Mouse (Mus musculus): ENCODE measurements around the gene Tigar. TPM values are rescaled to one million over a fixed set of nuclear protein-coding genes. Genes with fewer than 3 reads are reported as not detected.

The Tigar gene
- total RNA-seq, 2 experiments from 2014 or later = 26.3 to 27.9 TPM

- DNase-seq (ENCODE audit: extremely low spot score in 1 of 2, low spot score in 1 of 2) = no peak
These were observed 33.8 kb upstream of the Tigar start for GRCm38 (mm10) chr6:127143124-127143520.

DNA sequence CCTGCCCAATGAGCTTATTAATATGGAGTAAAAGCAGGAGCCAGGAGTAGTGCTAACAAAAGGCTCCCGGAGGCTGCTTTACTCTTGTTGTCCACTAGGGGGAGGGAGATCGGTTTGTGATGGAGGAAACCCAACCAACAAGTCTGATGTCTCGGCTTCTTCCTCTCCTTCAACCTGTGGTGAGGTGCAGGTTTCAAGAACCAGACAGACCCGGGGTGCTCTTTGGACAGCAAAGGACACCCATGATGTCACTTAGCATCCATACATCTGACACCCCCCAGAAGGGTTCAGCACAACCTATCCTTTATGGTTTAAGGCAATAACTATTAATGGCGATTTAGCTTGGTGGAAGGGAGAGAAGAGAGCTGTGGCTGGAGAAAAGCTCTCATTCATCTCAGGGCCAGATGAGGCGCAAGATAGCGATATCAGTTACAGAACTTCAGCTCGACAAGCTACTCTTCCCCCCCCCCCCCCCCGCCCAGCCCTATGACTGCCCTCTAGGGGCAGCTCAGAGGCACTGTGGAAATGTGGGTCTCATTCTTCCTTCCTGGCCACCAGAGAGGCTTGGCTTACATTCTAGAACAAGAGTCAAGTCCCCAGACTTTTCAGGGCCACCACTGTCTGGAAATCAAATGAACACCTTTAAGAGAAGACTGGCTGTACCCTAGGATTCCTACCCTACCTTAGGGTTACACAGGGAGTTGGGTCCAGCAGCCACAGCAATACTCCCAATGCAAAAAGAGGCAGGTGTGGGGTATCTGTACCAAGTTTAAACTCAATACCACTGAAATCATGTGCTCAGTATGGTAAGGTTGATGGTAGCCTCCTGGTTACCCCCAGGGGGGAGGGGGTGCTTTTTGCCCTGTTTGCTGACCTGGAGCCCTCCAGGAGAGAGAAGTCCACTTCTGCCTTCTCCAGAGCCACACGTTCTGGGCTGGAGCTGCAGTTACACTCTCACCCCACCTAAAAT lies 33.1 kb upstream of the Tigar start:
- no peak for DNase-seq (ENCODE audit: extremely low spot score in 1 of 2, low spot score in 1 of 2)

DNA sequence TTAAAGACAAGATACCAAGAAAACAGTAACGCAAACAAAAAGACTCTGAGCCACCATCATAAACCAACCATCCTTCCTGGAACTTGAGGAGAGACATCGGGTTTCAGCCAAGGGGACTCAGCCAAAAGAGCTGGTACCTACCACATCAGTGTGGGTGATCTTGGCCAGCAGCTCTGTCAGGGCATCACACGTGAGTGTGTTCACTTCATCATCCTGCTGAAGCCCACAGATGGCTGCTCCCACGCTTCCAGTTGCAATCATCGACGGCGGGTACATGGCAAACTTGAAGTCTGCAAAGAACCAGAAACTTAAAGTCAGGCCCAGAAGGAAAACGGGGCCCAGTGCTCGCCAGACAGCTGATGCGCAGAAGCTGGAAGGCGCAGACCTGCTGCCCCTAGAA lies 29.6 kb upstream of the Tigar start:
- no peak for DNase-seq (ENCODE audit: extremely low spot score in 1 of 2, low spot score in 1 of 2)

- DNase-seq (ENCODE audit: extremely low spot score in 1 of 2, low spot score in 1 of 2) = no peak
These were observed 24.3 kb upstream of the Tigar start for GRCm38 (mm10) chr6:127133433-127134245.

GRCm38 (mm10) chr6:127132719-127133118 lies 23.4 kb upstream of the Tigar start:
- no peak for DNase-seq (ENCODE audit: extremely low spot score in 1 of 2, low spot score in 1 of 2)

GRCm38 (mm10) chr6:127131946-127132345 lies 22.6 kb upstream of the Tigar start:
- no peak for DNase-seq (ENCODE audit: extremely low spot score in 1 of 2, low spot score in 1 of 2)

GRCm38 (mm10) chr6:127130377-127130776 lies 21.0 kb upstream of the Tigar start:
- no peak for DNase-seq (ENCODE audit: extremely low spot score in 1 of 2, low spot score in 1 of 2)

- no peak for DNase-seq (ENCODE audit: extremely low spot score in 1 of 2, low spot score in 1 of 2)
These were observed 20.3 kb upstream of the Tigar start for GRCm38 (mm10) chr6:127129659-127130058.

- DNase-seq (ENCODE audit: extremely low spot score in 1 of 2, low spot score in 1 of 2) = no peak
These were observed 14.1 kb upstream of the Tigar start for GRCm38 (mm10) chr6:127123506-127123905.

DNA sequence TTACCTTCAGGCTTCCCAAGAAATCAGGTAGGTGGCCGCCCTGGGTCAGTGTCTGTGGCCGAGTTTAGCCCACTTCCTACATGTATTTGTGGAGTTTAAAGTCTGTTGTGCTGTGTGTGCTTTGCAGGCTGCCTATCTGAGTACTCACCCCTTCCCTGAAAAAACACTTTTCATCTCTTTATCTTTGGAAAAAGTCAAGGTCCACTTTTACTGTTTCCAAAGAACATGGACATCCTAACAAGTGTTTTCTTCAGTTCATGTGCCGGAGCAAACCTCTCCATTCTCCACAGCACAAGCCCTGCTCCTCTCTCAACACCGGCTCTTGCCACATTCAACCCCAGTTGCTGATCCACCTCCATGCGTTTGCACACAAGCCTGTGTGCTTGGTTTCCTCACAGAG lies 13.6 kb upstream of the Tigar start:
- no peak for DNase-seq (ENCODE audit: extremely low spot score in 1 of 2, low spot score in 1 of 2)

DNA sequence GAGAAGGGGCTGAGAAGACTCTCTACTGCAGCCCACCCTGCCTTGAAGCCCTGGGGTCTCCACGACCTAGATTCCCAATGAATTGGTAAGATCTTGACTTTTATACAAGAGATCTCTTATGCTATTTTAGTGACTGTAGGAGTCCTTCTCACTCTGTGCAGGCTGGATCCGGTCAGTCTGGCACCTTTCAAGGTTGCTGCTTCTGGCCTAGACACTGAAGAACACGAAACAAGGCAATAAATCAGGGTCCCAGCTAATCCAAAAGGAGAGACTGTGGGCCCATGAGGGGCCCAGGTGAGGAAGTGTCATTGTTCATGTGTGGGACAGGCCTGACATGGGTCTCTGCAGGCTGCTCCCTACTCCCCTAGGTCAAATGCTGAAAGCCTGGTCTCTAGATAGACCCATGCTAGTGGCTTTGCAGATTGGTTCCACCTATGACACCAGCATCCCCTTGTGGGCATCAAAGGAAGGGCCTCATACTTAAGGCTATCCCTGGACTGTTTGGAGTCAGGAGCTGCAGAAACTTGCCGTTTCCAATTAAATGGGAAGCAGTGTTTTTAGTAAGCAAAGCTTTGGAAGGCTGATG lies 13.0 kb upstream of the Tigar start:
- DNase-seq (ENCODE audit: extremely low spot score in 1 of 2, low spot score in 1 of 2) = no peak

- no peak for DNase-seq (ENCODE audit: extremely low spot score in 1 of 2, low spot score in 1 of 2)
These were observed 5.5 kb upstream of the Tigar start for GRCm38 (mm10) chr6:127114753-127115456.

DNA sequence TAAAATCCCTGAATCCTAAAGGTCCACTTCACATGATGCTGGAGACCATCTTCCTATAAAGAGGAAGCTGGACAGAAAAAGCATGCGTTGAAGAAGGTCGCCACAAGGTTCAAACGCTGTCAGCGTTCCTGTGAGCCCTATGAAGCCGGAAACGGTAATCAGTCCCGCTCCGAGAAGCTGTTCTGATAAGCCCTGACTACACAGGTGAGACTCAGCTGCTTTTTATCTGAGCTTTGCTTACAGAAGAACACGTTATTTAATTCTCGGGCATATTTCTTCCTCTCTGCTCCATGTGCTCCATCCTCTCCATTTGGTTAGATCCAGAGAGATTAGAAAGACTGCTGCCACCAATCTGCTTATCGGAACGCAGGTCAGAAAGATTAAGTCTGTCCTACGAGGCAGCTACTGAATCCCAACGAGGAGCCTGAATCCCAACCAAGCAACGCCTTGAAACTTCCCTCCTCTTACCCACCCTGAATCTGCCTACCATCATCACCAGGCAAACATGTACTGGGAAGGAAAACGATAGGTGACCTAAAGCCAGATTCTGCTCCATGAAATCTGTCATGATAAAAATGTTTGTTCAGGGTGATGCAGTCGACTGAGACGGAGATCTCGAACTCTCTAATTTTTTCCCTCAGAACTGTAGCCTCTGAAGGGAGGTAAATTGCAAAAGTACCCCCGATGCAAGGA lies 843 bp downstream of the Tigar start:
- DNase-seq (ENCODE audit: extremely low spot score in 1 of 2, low spot score in 1 of 2) = no peak

GRCm38 (mm10) chr6:127107413-127107812 lies 1.9 kb downstream of the Tigar start:
- no peak for DNase-seq (ENCODE audit: extremely low spot score in 1 of 2, low spot score in 1 of 2)

- no peak for DNase-seq (ENCODE audit: extremely low spot score in 1 of 2, low spot score in 1 of 2)
These were observed 2.6 kb downstream of the Tigar start for GRCm38 (mm10) chr6:127106726-127107125.

DNA sequence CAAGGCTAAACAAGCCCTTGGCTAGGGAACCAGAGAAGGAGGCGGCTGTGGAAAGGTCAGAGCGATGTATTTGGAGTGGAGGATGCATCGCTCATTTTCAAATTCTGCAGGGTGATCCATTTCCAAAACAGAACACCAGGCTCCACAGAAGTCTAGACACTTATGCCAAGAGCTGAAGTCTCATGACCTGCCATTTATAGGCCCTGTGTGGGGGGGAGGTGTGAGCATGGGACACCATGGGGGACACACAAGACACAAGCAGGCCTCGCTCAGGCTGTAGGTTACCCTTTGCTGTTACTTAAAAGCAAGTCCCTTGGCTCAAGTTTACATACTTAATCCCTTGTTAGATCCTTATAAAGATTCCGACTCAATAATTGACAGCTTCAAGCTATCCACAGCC lies 3.2 kb downstream of the Tigar start:
- DNase-seq (ENCODE audit: extremely low spot score in 1 of 2, low spot score in 1 of 2) = no peak

- peak in 1 of 2 experiments; percentile 60 for DNase-seq (ENCODE audit: extremely low spot score in 1 of 2, low spot score in 1 of 2)
These were observed 4.2 kb downstream of the Tigar start for GRCm38 (mm10) chr6:127105107-127105506.

GRCm38 (mm10) chr6:127104396-127105029 lies 4.8 kb downstream of the Tigar start:
- no peak for DNase-seq (ENCODE audit: extremely low spot score in 1 of 2, low spot score in 1 of 2)
